Mouse (Mus musculus) left cerebral cortex, adult 9 months (tissue): Measurements from ENCODE around the gene Prdx1.

Experiments used
- DNase-seq, 2 experiments: peaks; one replicate each; pipeline ENCODE4 v3.0.0; 2022; ENCODE audit warnings: low spot score in 2 of 2

Gene Prdx1

GRCm38 (mm10) chr4:116727401-116727800, 42.1 kb downstream of the Prdx1 start:
- DNase-seq, result no peak

DNA sequence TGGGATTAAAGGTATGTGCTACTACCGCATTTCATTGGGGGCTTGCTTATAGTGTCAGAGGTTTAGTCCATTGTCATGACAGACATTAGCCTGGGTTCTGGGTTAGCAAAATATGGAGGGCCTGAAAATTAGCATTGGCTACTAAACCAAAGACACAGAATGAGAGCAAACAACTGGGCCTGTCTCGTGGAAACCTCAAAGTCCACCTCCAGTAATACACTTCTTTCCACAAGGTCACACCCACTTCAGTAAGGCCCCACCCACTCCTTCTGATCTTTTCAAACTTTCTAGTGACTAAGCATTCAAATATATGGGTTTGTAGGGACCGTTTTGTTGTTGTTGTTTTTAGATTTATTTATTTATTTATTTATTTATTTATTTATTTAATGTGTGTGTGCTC, 44.2 kb downstream of the Prdx1 start:
- no peak for DNase-seq

GRCm38 (mm10) chr4:116731077-116731476, 45.7 kb downstream of the Prdx1 start:
- DNase-seq, result no peak

GRCm38 (mm10) chr4:116732355-116732754, 47.0 kb downstream of the Prdx1 start:
- DNase-seq, result no peak

GRCm38 (mm10) chr4:116734996-116735395, 49.7 kb downstream of the Prdx1 start:
- DNase-seq, result no peak

DNA sequence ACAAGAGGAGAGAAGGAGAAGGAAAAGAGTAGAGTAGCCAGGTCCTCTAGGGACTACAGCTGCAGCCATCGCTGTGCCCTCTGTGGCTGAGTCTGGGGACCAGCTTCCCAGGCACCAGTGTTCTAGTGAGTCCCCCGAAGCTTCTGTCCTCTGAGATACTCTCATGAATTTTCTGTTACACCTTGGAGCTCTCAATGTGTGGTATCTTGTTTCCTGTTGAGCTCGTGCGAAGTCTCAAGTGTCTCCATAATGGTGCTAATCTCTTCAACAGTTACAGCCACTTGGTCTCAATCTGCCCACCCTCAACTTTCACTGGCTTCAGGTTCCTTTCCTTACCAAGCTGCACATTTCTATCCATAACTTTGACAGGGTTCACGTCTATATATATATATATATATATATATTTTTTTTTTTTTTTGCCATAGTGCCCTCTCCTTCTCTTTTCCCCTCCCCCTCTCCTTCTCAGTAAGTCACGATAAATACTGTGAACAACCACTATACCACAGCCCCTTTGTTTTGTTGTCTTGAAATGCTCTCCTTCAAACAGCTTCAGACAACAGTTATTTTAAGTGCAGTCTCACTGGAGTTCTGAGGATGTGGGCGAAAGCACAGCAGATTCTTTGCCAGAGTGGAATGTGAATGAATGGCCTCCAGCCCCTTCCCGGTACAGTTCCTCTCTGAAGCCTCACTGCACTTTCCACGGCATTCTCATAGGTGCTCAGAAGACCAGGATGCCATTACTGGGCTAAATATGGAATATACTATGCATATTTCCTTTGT, 53.8 kb downstream of the Prdx1 start:
- DNase-seq, result no peak

- no peak for DNase-seq
Observed at GRCm38 (mm10) chr4:116749750-116750149, 64.4 kb downstream of the Prdx1 start.
